Mouse (Mus musculus) right cerebral cortex, adult 2 months (tissue): ENCODE measurements around the gene Mydgf.

Experiments used
- DNase-seq, 2 experiments: peaks; one replicate each; pipeline ENCODE4 v3.0.0; 2021 to 2022; ENCODE audit warnings: low spot score in 2 of 2

Gene Mydgf

GRCm38 (mm10) chr17:56183658-56184103 lies at the start of gene Mydgf:
TSS of gene Mydgf (minus strand) at chr17:56183920.
- DNase-seq = peak; percentile 96 to 97

- DNase-seq = no peak
These were observed 49.7 kb upstream of the Mydgf start for GRCm38 (mm10) chr17:56233389-56233788.

- DNase-seq = peak; percentile 86
These were observed 46.2 kb upstream of the Mydgf start for GRCm38 (mm10) chr17:56229943-56230342.

DNA sequence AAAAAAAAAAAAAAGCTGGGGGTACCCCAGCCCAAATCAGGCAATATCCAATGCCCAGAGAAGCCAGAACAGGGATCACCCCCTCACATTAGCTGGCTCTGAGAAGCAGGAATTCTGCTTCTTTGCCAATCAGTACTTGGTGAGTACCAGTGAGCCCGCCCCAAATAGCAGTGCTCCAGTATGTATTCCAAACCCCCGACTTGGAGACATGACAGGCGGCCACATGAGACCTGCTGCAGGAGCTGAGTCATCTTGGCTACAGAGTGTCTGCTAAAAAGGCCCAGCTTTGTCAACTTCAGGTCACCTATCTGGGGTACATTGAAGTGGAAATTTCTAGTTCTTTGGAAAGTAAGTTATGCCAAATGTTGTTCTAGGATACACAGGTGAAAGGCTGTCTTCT lies 42.8 kb upstream of the Mydgf start:
- DNase-seq = no peak

DNA sequence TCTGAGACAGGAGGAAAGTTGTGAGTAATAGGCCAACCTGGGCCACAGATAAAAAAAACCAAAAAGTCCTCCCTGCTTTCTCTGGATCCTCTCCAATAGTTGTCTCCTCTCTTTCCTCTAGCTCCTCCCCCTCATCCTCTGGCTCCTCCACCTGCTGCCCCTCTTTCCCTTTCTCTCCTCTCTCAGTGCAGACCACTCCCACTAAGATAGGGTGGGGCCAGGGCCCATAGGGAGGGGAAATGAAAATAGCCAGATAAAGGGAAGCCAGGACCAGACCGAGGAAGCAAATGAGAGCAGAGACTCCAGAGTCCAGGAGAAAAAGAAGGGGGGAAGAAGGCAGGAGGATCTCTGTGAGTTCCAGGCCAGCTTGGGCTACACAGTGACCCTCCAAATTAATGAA lies 41.2 kb upstream of the Mydgf start:
- no peak for DNase-seq

DNA sequence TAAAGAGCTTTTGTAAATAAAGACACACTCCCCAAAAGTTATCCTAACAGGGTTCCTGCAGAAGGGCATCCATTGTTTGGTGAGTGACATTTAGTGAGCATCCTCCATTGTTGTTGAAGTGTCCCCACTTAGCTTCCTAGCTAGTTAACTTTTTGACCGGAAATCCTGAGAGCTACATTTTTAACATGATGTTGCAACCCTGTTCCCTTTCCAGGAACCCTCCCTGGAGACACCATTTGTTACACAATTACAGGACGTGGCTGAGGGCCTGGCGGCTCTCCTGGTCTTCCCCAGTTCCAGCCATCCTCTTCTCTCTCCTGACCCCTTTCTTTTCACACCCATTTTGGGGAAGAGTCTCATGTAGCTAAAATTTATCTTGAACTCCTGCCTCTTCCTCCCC lies 36.1 kb upstream of the Mydgf start:
- no peak for DNase-seq

- DNase-seq = no peak
These were observed 35.5 kb upstream of the Mydgf start for GRCm38 (mm10) chr17:56219251-56219650.

DNA sequence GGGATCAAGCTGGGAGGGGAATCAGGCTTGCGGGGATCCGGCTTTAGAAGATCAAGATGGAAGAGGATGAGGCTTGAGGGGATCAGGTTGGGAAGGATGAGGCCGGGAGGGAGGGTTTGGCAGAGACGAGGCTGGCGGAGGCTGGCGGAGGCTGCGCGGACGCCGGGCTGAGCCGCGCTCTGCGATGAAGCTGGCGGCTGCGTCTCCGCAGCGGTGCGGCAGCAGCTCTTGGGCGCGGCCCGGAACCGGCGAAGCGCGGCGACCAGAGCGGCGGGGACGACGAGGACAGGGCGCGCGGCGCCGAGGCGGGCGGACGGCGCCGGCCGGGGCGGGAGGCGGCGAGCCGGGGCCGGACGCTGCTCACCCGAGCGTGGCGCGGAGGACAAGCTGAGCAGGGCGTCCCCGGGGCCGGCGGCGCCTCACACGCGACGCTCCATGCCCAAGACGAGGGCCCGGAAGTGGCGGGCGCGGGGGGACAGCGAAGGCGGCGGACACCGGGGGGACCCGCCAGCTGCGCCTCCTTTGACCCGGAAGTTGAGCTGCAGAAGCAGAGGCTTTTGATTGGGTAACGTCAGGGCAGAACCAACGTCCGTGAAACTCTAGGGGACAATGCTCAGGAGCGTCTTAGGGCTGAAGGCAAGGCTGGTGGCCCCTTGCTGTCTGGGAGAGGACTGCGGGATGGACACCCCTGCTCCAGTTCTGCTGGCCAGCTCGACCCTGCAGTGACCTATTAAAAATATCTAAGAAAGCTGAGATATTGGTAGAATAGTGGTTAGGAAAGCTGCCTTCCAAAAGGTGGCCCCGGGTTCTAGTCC lies 34.9 kb upstream of the Mydgf start, which contains the start of gene Dpp9:
Dpp9 (minus strand) TSS at position 529 of the 815 bp plus-strand sequence.
- DNase-seq = peak; percentile 89

DNA sequence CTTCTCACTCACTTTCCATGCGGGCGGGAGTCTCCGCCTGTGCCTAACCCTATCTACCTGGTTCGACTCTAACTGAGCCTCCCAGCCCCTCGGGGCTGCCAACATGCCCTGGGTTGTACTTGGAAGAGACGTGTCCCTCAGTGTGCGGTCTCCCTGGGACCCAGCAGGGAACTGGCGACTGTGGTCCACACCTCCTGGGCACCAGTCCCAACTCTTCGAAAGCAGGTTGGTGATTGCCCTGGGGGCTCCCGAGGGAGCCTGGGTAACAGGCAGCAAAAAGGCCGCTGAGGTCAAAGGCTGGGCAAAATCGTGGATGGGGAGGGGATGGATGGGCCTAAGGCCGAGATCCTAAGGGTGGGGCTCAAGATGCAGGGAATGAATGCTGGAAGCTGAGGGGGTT lies 34.0 kb upstream of the Mydgf start:
- no peak for DNase-seq

DNA sequence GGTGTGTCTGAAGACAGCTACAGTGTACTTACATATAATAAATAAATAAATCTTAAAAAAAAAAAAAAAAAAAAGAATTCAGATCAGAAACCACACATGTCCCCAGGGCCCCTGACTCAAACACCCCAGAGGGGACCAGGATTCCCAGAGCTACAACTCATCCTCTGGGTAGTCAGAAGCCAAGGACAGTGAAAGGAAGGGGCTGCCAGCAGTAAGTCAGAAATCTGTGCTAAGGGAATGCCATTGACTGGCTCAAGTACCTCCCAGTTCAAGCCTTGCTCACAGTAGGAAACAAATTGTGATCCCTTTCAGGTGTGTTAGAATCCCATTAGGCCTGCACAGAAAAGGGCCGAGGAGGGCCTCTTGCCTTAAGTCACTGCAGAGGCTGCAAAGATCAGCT lies 30.5 kb upstream of the Mydgf start:
- DNase-seq = no peak

GRCm38 (mm10) chr17:56212676-56213075 lies 29.0 kb upstream of the Mydgf start:
- DNase-seq = no peak

- DNase-seq = no peak
These were observed 27.4 kb upstream of the Mydgf start for GRCm38 (mm10) chr17:56211090-56211489.

- no peak for DNase-seq
These were observed 25.1 kb upstream of the Mydgf start for GRCm38 (mm10) chr17:56208821-56209220.

DNA sequence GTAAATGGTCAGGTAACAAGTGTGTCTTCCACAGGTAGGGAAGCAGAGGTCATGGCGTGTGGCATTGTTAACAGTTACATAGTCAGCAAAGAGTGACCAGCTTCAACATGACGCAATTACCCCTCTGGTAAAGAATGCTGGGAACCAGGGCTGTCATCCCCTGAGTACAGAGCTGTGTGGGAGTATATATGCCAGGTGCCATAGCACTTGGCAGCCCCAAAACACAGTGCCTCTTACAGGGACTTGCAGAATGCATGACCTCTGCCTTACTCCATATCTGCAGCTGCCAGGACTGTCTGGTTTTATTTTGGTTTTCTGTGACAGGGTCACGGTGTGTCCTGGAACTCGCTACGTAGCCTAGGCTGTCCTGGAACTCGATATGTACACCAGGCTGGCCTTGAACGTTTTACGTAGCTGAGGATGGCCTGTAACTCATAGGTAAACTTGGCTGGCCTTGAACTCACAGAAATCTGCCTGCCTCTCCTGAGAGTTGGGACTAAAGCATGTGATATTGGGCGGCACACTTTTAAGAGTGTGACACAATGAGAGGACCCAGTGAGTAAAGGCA lies 24.3 kb upstream of the Mydgf start:
- DNase-seq = no peak

- DNase-seq = no peak
These were observed 23.4 kb upstream of the Mydgf start for GRCm38 (mm10) chr17:56206986-56207674.

GRCm38 (mm10) chr17:56206276-56206884 lies 22.7 kb upstream of the Mydgf start:
- no peak for DNase-seq

- DNase-seq = no peak
These were observed 20.0 kb upstream of the Mydgf start for GRCm38 (mm10) chr17:56203729-56204128.

GRCm38 (mm10) chr17:56202476-56202875 lies 18.8 kb upstream of the Mydgf start:
- DNase-seq = no peak

DNA sequence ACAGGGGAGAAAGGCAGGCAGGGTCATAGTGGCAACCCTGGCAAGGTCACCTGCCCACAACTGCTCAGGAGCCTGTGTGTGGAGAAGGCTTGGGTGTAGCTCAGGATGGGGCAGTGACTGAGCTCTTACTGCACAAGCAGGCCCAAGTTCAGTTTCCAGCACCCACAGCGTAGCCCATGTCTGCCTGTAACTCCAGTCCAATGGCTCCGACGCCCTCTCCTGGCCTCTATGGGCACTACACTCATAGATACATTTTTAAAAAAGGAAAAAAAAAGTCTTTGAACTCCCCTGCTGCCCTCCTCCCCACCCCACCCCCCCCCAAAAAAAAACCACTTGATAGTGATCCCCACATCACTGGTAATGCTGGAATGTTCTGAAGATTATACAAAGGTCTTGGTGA lies 17.9 kb upstream of the Mydgf start:
- no peak for DNase-seq

DNA sequence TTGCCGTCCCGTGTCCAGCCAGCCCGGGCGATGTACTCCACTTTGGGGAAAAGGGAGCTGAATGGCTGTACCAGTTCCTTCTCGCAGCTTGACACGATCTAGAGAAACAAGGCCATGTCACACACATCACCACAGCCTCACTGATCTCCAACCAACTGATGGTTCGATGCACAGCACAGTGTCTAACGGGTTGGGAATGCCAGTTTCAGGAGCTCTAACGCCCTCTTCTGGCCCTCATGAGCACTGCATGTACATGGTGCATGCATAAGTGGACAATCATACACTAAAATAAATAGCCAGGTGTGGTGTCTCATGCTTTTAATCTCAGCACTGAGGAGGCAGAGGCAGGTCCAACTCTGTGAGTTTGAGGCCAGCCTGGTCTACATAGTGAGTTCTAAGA lies 16.9 kb upstream of the Mydgf start:
- no peak for DNase-seq

- no peak for DNase-seq
These were observed 13.1 kb upstream of the Mydgf start for GRCm38 (mm10) chr17:56196860-56197259.

DNA sequence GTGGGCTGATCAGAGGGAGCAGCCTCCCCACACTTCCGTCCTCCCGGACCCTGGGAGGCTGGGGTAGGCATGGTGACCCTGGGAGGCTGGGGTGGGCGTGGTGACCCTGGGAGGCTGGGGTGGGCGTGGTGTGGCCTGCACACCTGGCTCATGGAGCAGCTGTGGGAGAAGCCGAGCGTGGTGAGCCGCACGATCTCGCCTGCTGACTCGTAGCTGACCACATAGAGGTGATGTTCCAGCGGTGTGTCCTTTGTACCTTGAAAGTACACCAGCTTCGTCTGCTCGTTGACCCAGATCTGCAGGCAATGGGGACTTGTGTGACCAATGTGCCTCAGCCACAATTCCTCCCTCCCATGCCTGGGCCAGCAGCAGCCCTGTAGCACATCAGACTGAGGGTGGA lies 11.0 kb upstream of the Mydgf start:
- DNase-seq = no peak
